Mouse (Mus musculus): Measurements from ENCODE around the gene Ccl12.

DNA sequence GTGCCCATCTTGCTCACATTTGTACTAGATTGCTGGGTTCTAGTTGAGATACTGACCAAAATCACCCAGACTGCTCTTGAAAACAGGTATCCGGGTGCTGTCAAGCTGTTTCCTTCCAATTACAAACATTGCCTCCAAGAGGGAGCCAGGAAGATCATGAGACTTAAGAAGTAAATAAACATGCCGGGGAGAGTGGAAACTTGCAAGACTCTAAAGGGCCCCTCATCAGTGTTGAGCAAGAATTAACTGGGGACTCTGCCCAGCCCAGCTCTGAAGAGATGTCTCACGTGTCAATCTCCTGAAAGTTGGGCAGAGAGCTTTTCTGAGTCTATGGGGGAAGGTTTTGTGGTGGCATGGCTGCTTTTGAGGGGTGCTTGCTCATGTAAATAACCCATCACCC is 24.6 kb upstream of the Ccl12 start:
- TF ChIP-seq CTCF (IDR thresholded peaks at IDR 0.05; ENCODE audit: low read depth, low read length) (no peak), POLR2A (IDR thresholded peaks at IDR 0.05; ENCODE audit: extremely low read depth, insufficient read depth, low read length) (no peak)
